Mouse (Mus musculus): Measurements from ENCODE around the gene Rftn1.

DNA sequence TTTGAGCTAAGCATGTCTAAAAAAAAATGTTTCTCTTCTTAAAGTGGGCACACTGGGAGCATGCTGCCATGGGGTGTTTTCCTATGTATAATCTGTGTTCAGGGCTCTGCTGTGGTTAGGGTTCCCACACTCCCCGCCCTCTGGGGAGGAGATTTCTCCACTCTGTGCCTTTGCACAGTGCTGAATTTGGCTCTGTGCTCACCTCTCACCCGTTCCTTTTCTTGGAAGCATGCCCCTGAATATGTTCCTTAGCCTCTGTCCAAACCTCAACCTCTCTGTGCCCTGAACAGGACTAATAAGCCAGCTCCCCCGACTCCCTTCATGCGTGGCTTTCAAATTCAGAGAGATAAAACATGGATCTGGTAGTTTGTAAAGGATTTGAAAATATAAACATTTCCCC lies 39.1 kb upstream of the Rftn1 start:
- TF ChIP-seq CTCF (conservative IDR thresholded peaks at IDR 0.05; ENCODE audit: insufficient read depth, insufficient read length, low read depth, low read length) (no peak), POLR2A (IDR thresholded peaks at IDR 0.05; ENCODE audit: low read depth, low read length) (no peak)
